Mouse (Mus musculus) liver, embryonic 14.5 days (tissue): ENCODE results near the gene Ell. TPM values are rescaled to one million over a fixed set of nuclear protein-coding genes. Genes with fewer than 3 reads are reported as not detected.

Experiments
- ATAC-seq: fragments of 200-750 bp; cut with Nextera tagmentation; 2 replicates; pipeline ENCODE4 v1.8.0; 2017; ENCODE audit warnings: moderate number of reproducible peaks, mild to moderate bottlenecking, moderate library complexity; ENCODE audit not compliant: insufficient read depth
- DNase-seq, 3 experiments: peaks; one replicate each; pipeline ENCODE4 v3.0.0-alpha.2; 2012 to 2013; ENCODE audit warnings: low read depth in 3 of 3, low spot score in 3 of 3
- H3K27ac ChIP-seq: fragments of 300-500 bp; sonication (generic); 2 replicates; pipeline ENCODE4 v1.5.1; 2014; ENCODE audit warnings: moderate library complexity, mild to moderate bottlenecking, control low read depth, inconsistent platforms
- H3K27me3 ChIP-seq: fragments of 300-500 bp; sonication (generic); 2 replicates; pipeline ENCODE4 v1.6.1; 2014; ENCODE audit warnings: mild to moderate bottlenecking, low read length, moderate library complexity; ENCODE audit not compliant: control insufficient read depth, insufficient read depth
- H3K36me3 ChIP-seq: fragments of 300-500 bp; sonication (generic); replicated peaks from 2 replicates; pipeline ENCODE4 v1.6.1; 2014; ENCODE audit warnings: low read depth; ENCODE audit not compliant: control insufficient read depth, insufficient read depth
- H3K4me1 ChIP-seq, 2 experiments: fragments of 200-500 bp in 1 of 2; fragments of 300-500 bp in 1 of 2; sonication (generic) in 1 of 2; replicated peaks; 2 replicates each; pipeline ENCODE4 v1.6.1; 2012 to 2014; ENCODE audit warnings: antibody characterized with exemption in 1 of 2, inconsistent platforms in 1 of 2, low read length in 1 of 2; ENCODE audit not compliant: control insufficient read depth in 2 of 2, insufficient read depth in 2 of 2
- H3K4me2 ChIP-seq: fragments of 300-500 bp; sonication (generic); 2 replicates; pipeline ENCODE4 v1.6.1; 2014; ENCODE audit warnings: low read depth, mild to moderate bottlenecking, control low read depth, moderate library complexity
- H3K4me3 ChIP-seq, 2 experiments: fragments of 200-500 bp in 1 of 2; fragments of 300-500 bp in 1 of 2; sonication (generic) in 1 of 2; 2 replicates each; pipeline ENCODE4 v1.5.1; 2012 to 2014; ENCODE audit warnings: low read depth in 2 of 2, low read length in 2 of 2, mild to moderate bottlenecking in 2 of 2, control low read depth in 1 of 2, inconsistent platforms in 1 of 2, moderate library complexity in 1 of 2; ENCODE audit not compliant: insufficient read depth in 1 of 2
- H3K9ac ChIP-seq: fragments of 300-500 bp; sonication (generic); replicated peaks from 2 replicates; pipeline ENCODE4 v1.6.1; 2014; ENCODE audit warnings: mild to moderate bottlenecking, control low read depth, moderate library complexity
- H3K9me3 ChIP-seq: fragments of 300-500 bp; sonication (generic); 2 replicates; pipeline ENCODE4 v1.6.1; 2016; ENCODE audit warnings: low read length, mixed read lengths; ENCODE audit not compliant: control insufficient read depth
- CTCF ChIP-seq: IDR thresholded peaks from 2 replicates; pipeline ENCODE4 v1.5.1; 2016; ENCODE audit warnings: antibody characterized with exemption, low read depth, control low read depth
- EP300 ChIP-seq: IDR thresholded peaks from 2 replicates; pipeline ENCODE4 v1.6.1; 2016; ENCODE audit warnings: antibody characterized with exemption, low read depth
- WGBS: fragments of 180-500 bp; shearing (Covaris S2); extraction: QIAGEN DNeasy Blood & Tissue Kit; methylation state at CpG from one replicate; pipeline ENCODE4 v1.1.7; 2014; ENCODE audit not compliant: insufficient replicate concordance; 5-methylcytosine and 5-hydroxymethylcytosine counted together
- polyA plus RNA-seq, 2 experiments: library from polyadenylated mRNA; depleted of rRNA in 1 of 2; stranded (reverse) in 1 of 2; unstranded in 1 of 2; fragments of >200 nt; fragmentation: Nextera tagmentation in 1 of 2; extraction: Ambion mirVana in 1 of 2; gene quantifications; 2 replicates each; pipeline versions ENCODE4 v1.2.1 to v1.2.3; 2012 to 2014

Ell gene
- polyA plus RNA-seq, 2 experiments: 7.7 to 8.9 TPM

- no peak overlapping the region for H3K4me3 ChIP-seq
- ATAC-seq: no peak
- no peak overlapping the region for H3K9ac ChIP-seq
- DNase-seq: no peak
- peaks cover 5% of the 10 kb centered on the region; the same call in 1 of the 2 replicates for H3K27me3 ChIP-seq
- TF ChIP-seq CTCF: no peak
- TF ChIP-seq EP300: no peak
- H3K27ac ChIP-seq: no peak overlapping the region
- WGBS: 86% methylated on average over 16 of the region's 16 CpGs
- H3K4me1 ChIP-seq: peaks cover 41 to 55% of the 10 kb centered on the region in 2 experiments
- H3K9me3 ChIP-seq: no peaks in the 10 kb centered on the region
- no peak overlapping the region for H3K4me2 ChIP-seq
- H3K36me3 ChIP-seq: peaks cover 21% of the 10 kb centered on the region
Observed at GRCm38 (mm10) chr8:70504291-70504716, 35.0 kb upstream of the Ell start.

GRCm38 (mm10) chr8:70504851-70505250 lies 34.4 kb upstream of the Ell start:
- Histone ChIP-seq H3K9me3 (no peaks in the 10 kb centered on the region), H3K27ac (no peak overlapping the region), H3K36me3 (peaks cover 21% of the 10 kb centered on the region), H3K4me3 (no peak overlapping the region), H3K4me2 (no peak overlapping the region; the same call in 1 of the 2 replicates), H3K4me1 (peaks cover 39 to 50% of the 10 kb centered on the region in 2 experiments), H3K9ac (no peak overlapping the region), H3K27me3 (peaks cover 5% of the 10 kb centered on the region; the same call in 1 of the 2 replicates)
- ATAC-seq (no peak), DNase-seq (peak; percentile 68 to 75 (median 69))
- WGBS: 61% methylated on average over 3 of the region's 3 CpGs
- peak; percentile 95 for TF ChIP-seq CTCF
- no peak for TF ChIP-seq EP300

GRCm38 (mm10) chr8:70505698-70506327 lies 33.4 kb upstream of the Ell start:
- H3K4me1 ChIP-seq: peaks cover 30 to 40% of the 10 kb centered on the region in 2 experiments
- TF ChIP-seq CTCF (no peak), EP300 (no peak)
- H3K9me3 ChIP-seq: no peaks in the 10 kb centered on the region
- H3K27ac ChIP-seq: peak overlapping the region; percentile 82
- peaks cover 5% of the 10 kb centered on the region; the same call in 1 of the 2 replicates for H3K27me3 ChIP-seq
- peak; percentile 21 for ATAC-seq
- WGBS: 41% methylated on average over 32 of the region's 32 CpGs
- H3K4me3 ChIP-seq: peak overlapping the region; percentile 65 to 77
- peak overlapping the region; percentile 83 for H3K4me2 ChIP-seq
- H3K36me3 ChIP-seq: peaks cover 21% of the 10 kb centered on the region
- H3K9ac ChIP-seq: peak overlapping the region; percentile 83
- DNase-seq: no peak

- DNase-seq (peak; percentile 84 to 86 (median 85)), ATAC-seq (peak; percentile 78)
- H3K4me3 ChIP-seq: peak within 1 kb of the TSS; percentile 65 to 77
- H3K4me2 ChIP-seq: peak within 1 kb of the TSS; percentile 83
- WGBS: 1% methylated on average over 40 of the region's 40 CpGs
- no peaks in the 10 kb centered on the region for H3K9me3 ChIP-seq
- TF ChIP-seq CTCF (peak; percentile 96), EP300 (0 out of 2 replicates have a peak, but pooled peaks have one; percentile 2)
- H3K9ac ChIP-seq: peak within 1 kb of the TSS; percentile 83
- peak within 1 kb of the TSS; percentile 82 for H3K27ac ChIP-seq
- peaks cover 29 to 39% of the 10 kb centered on the region in 2 experiments for H3K4me1 ChIP-seq
- peaks cover 5% of the 10 kb centered on the region; the same call in 1 of the 2 replicates for H3K27me3 ChIP-seq
- H3K36me3 ChIP-seq: peaks cover 21% of the 10 kb centered on the region
Observed at GRCm38 (mm10) chr8:70506328-70507026, 32.8 kb upstream of the Ell start, which contains the start of gene Rex1bd. Gene Rex1bd, minus strand, starts transcription at chr8:70506752.

- no peak for DNase-seq
- Histone ChIP-seq H3K9me3 (no peaks in the 10 kb centered on the region), H3K4me1 (peaks cover 29 to 40% of the 10 kb centered on the region in 2 experiments), H3K36me3 (peaks cover 21% of the 10 kb centered on the region), H3K27me3 (0 out of 2 replicates have a peak, but pooled peaks cover 5% of the 10 kb centered on the region), H3K4me2 (peak overlapping the region; percentile 83), H3K4me3 (peak overlapping the region; percentile 36 to 77), H3K9ac (no peak overlapping the region; the same call in 1 of the 2 replicates), H3K27ac (peak overlapping the region; percentile 52)
- no peak for ATAC-seq
- WGBS: 44% methylated on average over 5 of the region's 5 CpGs
- TF ChIP-seq EP300: no peak
- TF ChIP-seq CTCF: no peak
Observed at GRCm38 (mm10) chr8:70507027-70507393, 32.2 kb upstream of the Ell start.
